Mouse (Mus musculus) embryonic facial prominence, embryonic 14.5 days (tissue): ENCODE data around the gene Ssxb1. TPM values are rescaled to one million over a fixed set of nuclear protein-coding genes. Genes with fewer than 3 reads are reported as not detected.
"Not testable (repeated sequence)": the region's sequence is repeated elsewhere in the genome, so short reads cannot be mapped to it uniquely, and the experiment has no call there.

ENCODE experiments used
- ATAC-seq: fragments of 200-750 bp; cut with Nextera tagmentation; 2 replicates; pipeline ENCODE4 v1.8.0; 2017; ENCODE audit warnings: low read depth, moderate number of reproducible peaks, moderate TSS enrichment
- DNase-seq: peaks from one replicate; pipeline ENCODE4 v3.0.0-alpha.2; 2015; ENCODE audit warnings: low spot score
- H3K27ac ChIP-seq: fragments of 300-500 bp; sonication (generic); replicated peaks from 2 replicates; pipeline ENCODE4 v1.5.1; 2014; ENCODE audit warnings: low read depth, mild to moderate bottlenecking, low read length, moderate library complexity
- H3K27me3 ChIP-seq: fragments of 300-500 bp; sonication (generic); replicated peaks from 2 replicates; pipeline ENCODE4 v1.6.1; 2014; ENCODE audit warnings: low read length; ENCODE audit not compliant: control insufficient read depth, insufficient read depth
- H3K36me3 ChIP-seq: fragments of 300-500 bp; sonication (generic); 2 replicates; pipeline ENCODE4 v1.6.1; 2014; ENCODE audit warnings: low read length, mixed read lengths; ENCODE audit not compliant: control insufficient read depth, insufficient read depth
- H3K4me1 ChIP-seq: fragments of 300-500 bp; sonication (generic); 2 replicates; pipeline ENCODE4 v1.6.1; 2014; ENCODE audit warnings: antibody characterized with exemption, low read length; ENCODE audit not compliant: control insufficient read depth, insufficient read depth
- H3K4me2 ChIP-seq: fragments of 300-500 bp; sonication (generic); 2 replicates; pipeline ENCODE4 v1.6.1; 2014; ENCODE audit warnings: low read depth, mild to moderate bottlenecking, low read length, moderate library complexity, mixed read lengths
- H3K4me3 ChIP-seq: fragments of 300-500 bp; sonication (generic); 2 replicates; pipeline ENCODE4 v1.5.1; 2014; ENCODE audit warnings: low read depth, mild to moderate bottlenecking, low read length
- H3K9ac ChIP-seq: fragments of 300-500 bp; sonication (generic); 2 replicates; pipeline ENCODE4 v1.6.1; 2014; ENCODE audit warnings: low read depth, mild to moderate bottlenecking, low read length, moderate library complexity, mixed read lengths
- H3K9me3 ChIP-seq: fragments of 300-500 bp; sonication (generic); 2 replicates; pipeline ENCODE4 v1.6.1; 2016; ENCODE audit warnings: low read length; ENCODE audit not compliant: control insufficient read depth
- whole genome bisulfite sequencing: fragments of 180-500 bp; shearing (Covaris S2); extraction: QIAGEN DNeasy Blood & Tissue Kit; methylation state at CpG from one replicate; pipeline ENCODE4 v1.1.7; 2014; 5-methylcytosine and 5-hydroxymethylcytosine counted together
- polyA plus RNA-seq: library from polyadenylated mRNA; unstranded; fragments of >200 nt; fragmentation: Nextera tagmentation; extraction: Ambion mirVana; gene quantifications from 2 replicates; pipeline ENCODE4 v1.2.1, GENCODE M21; 2014

The Ssxb1 gene
- polyA plus RNA-seq = not detected in 2 replicates

DNA sequence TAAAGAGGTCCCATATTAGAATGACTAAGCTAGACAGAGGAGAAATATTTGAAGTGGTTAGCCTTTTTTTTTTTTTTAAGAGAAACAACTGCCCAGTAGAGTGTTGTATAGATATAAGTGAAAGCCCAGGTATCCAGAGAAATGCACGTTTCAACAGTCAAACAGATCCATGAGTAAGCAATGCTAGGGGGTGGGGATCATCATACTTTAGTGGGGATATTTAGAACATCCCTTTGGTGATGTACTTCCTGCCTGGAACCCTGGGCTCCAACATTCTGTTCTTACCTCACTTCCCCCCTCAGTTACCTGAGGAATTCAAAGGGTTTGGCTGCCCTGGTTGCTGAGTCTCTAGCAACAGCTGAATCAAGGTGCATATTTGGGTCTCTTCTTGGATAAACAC is at the start of gene Ssxb1:
Ssxb1 (plus strand) TSS at position 301 of the 400 bp plus-strand sequence.
- not testable (repeated sequence) for ATAC-seq, H3K27me3 ChIP-seq, H3K4me3 ChIP-seq, H3K4me2 ChIP-seq, H3K9me3 ChIP-seq, DNase-seq, H3K27ac ChIP-seq, H3K36me3 ChIP-seq, H3K4me1 ChIP-seq, H3K9ac ChIP-seq
- 31% methylated on average over 1 of the region's 1 CpGs for WGBS

DNA sequence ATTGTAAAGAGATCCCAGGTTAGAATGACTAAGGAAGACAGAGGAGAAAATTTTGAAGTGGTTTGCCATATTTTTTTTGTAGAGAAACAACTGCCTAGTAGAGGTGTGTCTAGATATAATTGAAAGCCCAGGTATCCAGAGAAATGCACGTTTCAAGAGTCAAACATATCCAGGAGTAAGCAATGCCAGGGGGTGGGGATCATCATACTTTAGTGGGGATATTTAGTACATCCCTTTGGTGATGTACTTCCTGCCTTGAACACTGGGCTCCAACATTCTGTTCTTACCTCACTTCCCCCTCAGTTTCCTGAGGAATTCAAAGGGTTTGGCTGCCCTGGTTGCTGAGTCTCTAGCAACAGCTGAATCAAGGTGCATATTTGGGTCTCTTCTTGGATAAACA is 46.4 kb upstream of the Ssxb1 start, which contains the start of gene Ssxb9:
Ssxb9 (plus strand) TSS at position 301 of the 400 bp plus-strand sequence.
- WGBS = 13% methylated on average over 1 of the region's 1 CpGs
- ATAC-seq, DNase-seq: not testable (repeated sequence)

DNA sequence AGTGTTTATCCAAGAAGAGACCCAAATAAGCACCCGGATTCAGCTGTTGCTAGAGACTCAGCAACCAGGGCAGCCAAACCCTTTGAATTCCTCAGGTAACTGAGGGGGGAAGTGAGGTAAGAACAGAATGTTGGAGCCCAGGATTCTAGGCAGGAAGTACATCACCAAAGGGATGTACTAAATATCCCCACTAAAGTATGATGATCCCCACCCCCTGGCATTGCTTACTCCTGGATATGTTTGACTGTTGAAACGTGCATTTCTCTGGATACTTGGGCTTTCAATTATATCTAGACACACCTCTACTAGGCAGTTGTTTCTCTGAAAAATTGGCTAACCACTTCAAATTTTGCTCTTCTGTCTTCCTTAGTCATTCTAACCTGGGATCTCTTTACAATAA is 48.5 kb downstream of the Ssxb1 start, which contains the start of gene Ssxb2:
Ssxb2 (minus strand) TSS at position 101 of the 400 bp plus-strand sequence.
- not testable (repeated sequence) for H3K4me3 ChIP-seq, H3K9me3 ChIP-seq, H3K27me3 ChIP-seq, H3K27ac ChIP-seq, H3K4me1 ChIP-seq, H3K36me3 ChIP-seq, DNase-seq, ATAC-seq, H3K4me2 ChIP-seq, H3K9ac ChIP-seq
- WGBS = 52% methylated on average over 2 of the region's 2 CpGs

More for the DNA sequence above, 46.4 kb upstream of the Ssxb1 start, which contains the start of gene Ssxb9:
- H3K27me3 ChIP-seq, H3K9me3 ChIP-seq, H3K4me1 ChIP-seq, H3K36me3 ChIP-seq, H3K4me3 ChIP-seq, H3K4me2 ChIP-seq, H3K9ac ChIP-seq, H3K27ac ChIP-seq: not testable (repeated sequence)

Other genes starting within 250 kb of the Ssxb1 start
- gene Tbc1d25, start 237.1 kb upstream of the Ssxb1 start, polyA plus RNA-seq = 13.0 and 13.3 TPM in 2 replicates
- gene Ebp, start 219.8 kb upstream of the Ssxb1 start, polyA plus RNA-seq = 31.4 and 31.9 TPM in 2 replicates
- 9.0 and 10.9 TPM in 2 replicates for gene Porcn, start 206.8 kb upstream of the Ssxb1 start, polyA plus RNA-seq
- 40.5 and 42.8 TPM in 2 replicates for gene Ftsj1, start 160.9 kb upstream of the Ssxb1 start, polyA plus RNA-seq
- gene Slc38a5, start 142.2 kb upstream of the Ssxb1 start, polyA plus RNA-seq = 0.56 and 0.89 TPM in 2 replicates
- not detected in 2 replicates for gene Ssxb10, start 85.9 kb upstream of the Ssxb1 start, polyA plus RNA-seq
- not detected in 2 replicates for gene Ssxb9, start 46.3 kb upstream of the Ssxb1 start, polyA plus RNA-seq
- gene Ssxb2, start 48.4 kb downstream of the Ssxb1 start, polyA plus RNA-seq = not detected in 2 replicates
- gene Gm14459, start 111.6 kb downstream of the Ssxb1 start, polyA plus RNA-seq = not detected in 2 replicates
- gene Ssxb6, start 134.9 kb downstream of the Ssxb1 start, polyA plus RNA-seq = not detected in 2 replicates
- not detected in 2 replicates for gene Ssxb3, start 178.5 kb downstream of the Ssxb1 start, polyA plus RNA-seq